Mouse (Mus musculus) activated CD4-positive, CD25-positive, alpha-beta regulatory T cell, adult 4 months (primary cell): Measurements from ENCODE around the gene Olfr777. TPM values are rescaled to one million over a fixed set of nuclear protein-coding genes. Genes with fewer than 3 reads are reported as not detected.
"Not testable (repeated sequence)": the region's sequence is repeated elsewhere in the genome, so short reads cannot be mapped to it uniquely, and the experiment has no call there.

Experiments used
- ATAC-seq: one replicate; pipeline ENCODE4 v1.8.0; 2017
- polyA plus RNA-seq, 2 experiments: library from polyadenylated mRNA; unstranded; fragments of 100-300 nt; shearing (Covaris generic); gene quantifications; one replicate each; pipeline ENCODE4 v1.2.1; 2017

The Olfr777 gene
- not detected for polyA plus RNA-seq

GRCm38 (mm10) chr10:129271081-129271535, at the start of gene Olfr777:
Gene Olfr777, minus strand, starts transcription at chr10:129271485.
- ATAC-seq, result no peak

DNA sequence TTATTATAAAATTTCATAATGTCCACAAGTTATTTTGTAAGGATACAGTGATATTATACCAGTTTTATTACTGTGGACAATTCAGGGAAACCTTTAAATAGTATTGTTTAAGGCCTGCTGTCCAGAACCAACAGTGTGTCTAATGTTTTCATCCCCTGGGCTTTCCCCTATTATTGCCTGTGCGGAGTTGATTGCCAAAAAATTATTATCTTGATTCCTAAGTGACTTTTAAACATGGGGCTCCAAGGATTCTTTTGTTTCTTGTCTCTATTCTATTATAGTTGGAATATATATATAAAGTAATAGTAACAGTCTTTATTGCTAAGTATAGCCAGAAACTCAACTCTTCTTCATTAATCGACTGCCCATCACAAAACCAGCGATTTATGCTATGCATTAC, 46.5 kb upstream of the Olfr777 start, which contains the start of gene Olfr780:
Gene Olfr780, plus strand, starts transcription at position 301 of the 400 bp plus-strand sequence.
- ATAC-seq, result no peak

GRCm38 (mm10) chr10:129313521-129313920, 42.2 kb upstream of the Olfr777 start:
- not testable (repeated sequence) for ATAC-seq

DNA sequence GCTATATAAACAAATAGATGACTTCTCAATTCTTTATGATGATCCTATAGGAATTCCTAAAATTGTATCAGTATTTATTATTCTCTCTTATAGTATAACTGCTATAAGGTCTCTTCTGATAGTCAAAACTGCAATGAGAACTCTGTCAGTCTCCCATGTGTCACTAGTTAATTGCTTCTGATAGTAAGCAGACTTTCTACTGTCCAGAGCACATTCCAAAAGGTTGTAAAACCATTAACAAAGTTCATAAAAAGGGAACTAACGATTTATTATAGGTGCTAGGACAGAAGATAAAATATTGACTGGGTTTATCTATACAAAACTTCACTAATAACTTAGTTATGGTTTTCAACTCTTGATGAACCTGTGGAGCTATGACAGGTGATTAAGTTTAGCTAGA, 41.7 kb upstream of the Olfr777 start:
- ATAC-seq, result not testable (repeated sequence)

DNA sequence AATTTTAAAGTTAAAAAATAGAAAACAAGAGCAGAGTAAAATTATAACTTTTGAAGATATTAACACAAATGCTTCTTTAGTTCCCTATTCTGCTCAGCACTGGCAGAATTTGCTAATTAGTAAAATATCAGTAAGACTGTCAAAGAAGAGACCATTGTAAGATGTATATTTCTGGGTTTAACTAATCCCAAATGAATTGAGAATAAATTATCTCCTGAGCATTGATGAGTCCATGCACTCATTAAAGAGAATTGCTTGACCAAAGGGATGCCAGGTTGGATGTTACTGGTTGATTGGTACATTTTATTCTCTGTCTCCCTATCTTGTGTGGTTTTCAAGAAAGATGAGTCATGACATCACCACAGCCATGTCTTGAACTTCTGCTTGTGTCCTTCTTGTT, 12.5 kb downstream of the Olfr777 start, which contains the start of gene Olfr776:
Gene Olfr776, plus strand, starts transcription at position 301 of the 400 bp plus-strand sequence.
- no peak for ATAC-seq

- ATAC-seq, result no peak
Measured at GRCm38 (mm10) chr10:129248112-129248511, 23.2 kb downstream of the Olfr777 start, which contains the start of gene Olfr775. Gene Olfr775, plus strand, starts transcription at chr10:129248412.

GRCm38 (mm10) chr10:129235904-129236303, 35.4 kb downstream of the Olfr777 start, which contains the start of gene Olfr774:
Gene Olfr774, plus strand, starts transcription at chr10:129236204.
- ATAC-seq, result no peak

GRCm38 (mm10) chr10:129230737-129231136, 40.5 kb downstream of the Olfr777 start:
- ATAC-seq, result no peak

Other genes starting within 250 kb of the Olfr777 start
- gene Olfr764-ps1, start 231.6 kb downstream of the Olfr777 start, polyA plus RNA-seq, result not detected
- gene Olfr765, start 221.5 kb downstream of the Olfr777 start, polyA plus RNA-seq, result not detected
- gene Olfr766-ps1, start 202.5 kb downstream of the Olfr777 start, polyA plus RNA-seq, result not detected
- gene Olfr767, start 188.6 kb downstream of the Olfr777 start, polyA plus RNA-seq, result under 1 TPM in 1 of 2 experiments, not detected in 1; 0.09 TPM
- gene Olfr768, start 172.1 kb downstream of the Olfr777 start, polyA plus RNA-seq, result not detected
- under 1 TPM in 1 of 2 experiments, not detected in 1; 0.21 TPM for gene Olfr769, start 153.6 kb downstream of the Olfr777 start, polyA plus RNA-seq
- gene Olfr770, start 132.5 kb downstream of the Olfr777 start, polyA plus RNA-seq, result not detected
- not detected for gene Olfr771, start 106.7 kb downstream of the Olfr777 start, polyA plus RNA-seq
- not detected for gene Olfr772, start 93.6 kb downstream of the Olfr777 start, polyA plus RNA-seq
- gene Olfr773, start 84.1 kb downstream of the Olfr777 start, polyA plus RNA-seq, result not detected
- gene Olfr774, start 35.3 kb downstream of the Olfr777 start, polyA plus RNA-seq, result not detected
- not detected for gene Olfr775, start 23.1 kb downstream of the Olfr777 start, polyA plus RNA-seq
- gene Olfr776, start 12.4 kb downstream of the Olfr777 start, polyA plus RNA-seq, result not detected
- gene Olfr780, start 46.6 kb upstream of the Olfr777 start, polyA plus RNA-seq, result under 1 TPM in 1 of 2 experiments, not detected in 1; 0.33 TPM
- not detected for gene Olfr781, start 57.4 kb upstream of the Olfr777 start, polyA plus RNA-seq
- not detected for gene Olfr782, start 77.4 kb upstream of the Olfr777 start, polyA plus RNA-seq
- not detected for gene Olfr784, start 112.6 kb upstream of the Olfr777 start, polyA plus RNA-seq
- not detected for gene Olfr785, start 133.9 kb upstream of the Olfr777 start, polyA plus RNA-seq
- not detected for gene Olfr786, start 155.8 kb upstream of the Olfr777 start, polyA plus RNA-seq
- under 1 TPM in 1 of 2 experiments, not detected in 1; 0.33 TPM for gene Olfr787, start 190.4 kb upstream of the Olfr777 start, polyA plus RNA-seq
- gene Olfr788, start 199.5 kb upstream of the Olfr777 start, polyA plus RNA-seq, result not detected
- not detected for gene Olfr789, start 213.3 kb upstream of the Olfr777 start, polyA plus RNA-seq
- not detected for gene Olfr790, start 227.0 kb upstream of the Olfr777 start, polyA plus RNA-seq